Mouse (Mus musculus) urinary bladder, adult 2 months (tissue): ENCODE data around the gene Olfml2a. TPM values are rescaled to one million over a fixed set of nuclear protein-coding genes. Genes with fewer than 3 reads are reported as not detected.

Experiments used
- DNase-seq: peaks from one replicate; pipeline ENCODE4 v3.0.0; 2022; ENCODE audit warnings: low spot score
- polyA plus RNA-seq: library from polyadenylated mRNA; depleted of rRNA; stranded (reverse); fragments of >200 nt; gene quantifications from 2 replicates; pipeline ENCODE4 v1.2.3, GENCODE M21; 2012; rRNA removed

Olfml2a gene
- 7.7 and 12.3 TPM in 2 replicates for polyA plus RNA-seq

GRCm38 (mm10) chr2:38931851-38932667, at the start of gene Olfml2a:
Gene Olfml2a, plus strand, starts transcription at chr2:38931978.
- peak; percentile 72 for DNase-seq

- no peak for DNase-seq
Observed at GRCm38 (mm10) chr2:38902866-38903265, 28.9 kb upstream of the Olfml2a start.

GRCm38 (mm10) chr2:38904290-38904689, 27.5 kb upstream of the Olfml2a start:
- DNase-seq: no peak

GRCm38 (mm10) chr2:38906097-38906496, 25.7 kb upstream of the Olfml2a start:
- no peak for DNase-seq

- DNase-seq: no peak
Observed at GRCm38 (mm10) chr2:38908604-38909003, 23.2 kb upstream of the Olfml2a start.

- DNase-seq: no peak
Observed at GRCm38 (mm10) chr2:38914517-38914916, 17.3 kb upstream of the Olfml2a start.

GRCm38 (mm10) chr2:38914965-38915364, 16.8 kb upstream of the Olfml2a start:
- DNase-seq: no peak

GRCm38 (mm10) chr2:38916947-38917691, 14.7 kb upstream of the Olfml2a start:
- DNase-seq: no peak

GRCm38 (mm10) chr2:38921374-38921773, 10.4 kb upstream of the Olfml2a start:
- no peak for DNase-seq

- no peak for DNase-seq
Observed at GRCm38 (mm10) chr2:38923471-38923870, 8.3 kb upstream of the Olfml2a start.

- no peak for DNase-seq
Observed at GRCm38 (mm10) chr2:38923911-38924310, 7.9 kb upstream of the Olfml2a start.

GRCm38 (mm10) chr2:38924571-38924970, 7.2 kb upstream of the Olfml2a start:
- no peak for DNase-seq

GRCm38 (mm10) chr2:38925171-38926080, 6.4 kb upstream of the Olfml2a start:
- peak; percentile 39 for DNase-seq

GRCm38 (mm10) chr2:38926145-38926891, 5.5 kb upstream of the Olfml2a start:
- DNase-seq: peak; percentile 86

GRCm38 (mm10) chr2:38927115-38927979, 4.4 kb upstream of the Olfml2a start, which contains the start of gene Nr6a1:
Gene Nr6a1, minus strand, starts transcription at chr2:38927688.
- DNase-seq: no peak

- DNase-seq: no peak
Observed at GRCm38 (mm10) chr2:38930269-38930668, 1.5 kb upstream of the Olfml2a start.

GRCm38 (mm10) chr2:38933931-38934330, 2.2 kb downstream of the Olfml2a start:
- no peak for DNase-seq

- DNase-seq: no peak
Observed at GRCm38 (mm10) chr2:38934936-38935335, 3.2 kb downstream of the Olfml2a start.

- DNase-seq: no peak
Observed at GRCm38 (mm10) chr2:38936721-38937378, 5.1 kb downstream of the Olfml2a start.
